Mouse (Mus musculus): ENCODE data around the gene Bzw1.
A peak's percentile ranks its signal among the peaks of the same experiment; 100 is the strongest.

Gene Bzw1

DNA sequence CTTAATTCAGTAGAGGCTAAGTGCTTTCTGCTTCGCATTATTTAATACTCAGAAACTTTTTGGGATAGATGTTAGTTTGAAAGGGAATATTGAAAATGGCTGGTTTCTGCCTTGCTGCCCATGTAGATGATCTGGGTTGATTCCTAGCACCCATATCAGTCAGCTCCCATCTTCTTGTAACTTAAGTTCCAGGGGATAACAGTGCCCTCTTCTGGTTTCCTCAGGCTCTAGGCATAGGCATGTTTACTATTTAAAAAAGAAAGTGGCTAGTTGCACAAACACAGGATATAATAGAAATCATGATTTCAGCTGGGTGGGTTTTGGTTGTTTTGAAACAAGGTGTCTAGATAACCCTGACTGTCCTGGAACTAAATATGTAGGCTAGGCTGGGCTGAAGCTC lies 3.5 kb downstream of the Bzw1 start:
- DNase-seq (ENCODE audit: low spot score), result no peak

DNA sequence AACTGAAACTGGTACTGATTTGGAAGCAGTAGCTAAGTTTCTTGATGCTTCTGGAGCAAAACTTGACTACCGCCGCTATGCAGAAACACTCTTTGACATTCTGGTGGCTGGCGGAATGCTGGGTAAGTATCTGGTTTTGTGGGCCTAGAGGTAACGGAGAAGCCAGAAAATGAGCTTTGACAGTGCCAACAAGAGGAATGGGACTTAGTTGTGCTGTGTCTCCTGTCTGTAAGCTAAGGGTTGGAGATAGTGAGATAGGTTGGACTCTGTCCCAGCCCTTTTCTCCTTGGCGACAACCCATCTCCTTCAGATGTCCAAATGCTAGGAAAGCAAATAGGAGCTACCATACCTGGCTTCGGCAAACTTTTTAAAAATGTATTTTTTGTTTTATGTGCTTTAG lies 5.0 kb downstream of the Bzw1 start:
- no peak for DNase-seq (ENCODE audit: low spot score)

DNA sequence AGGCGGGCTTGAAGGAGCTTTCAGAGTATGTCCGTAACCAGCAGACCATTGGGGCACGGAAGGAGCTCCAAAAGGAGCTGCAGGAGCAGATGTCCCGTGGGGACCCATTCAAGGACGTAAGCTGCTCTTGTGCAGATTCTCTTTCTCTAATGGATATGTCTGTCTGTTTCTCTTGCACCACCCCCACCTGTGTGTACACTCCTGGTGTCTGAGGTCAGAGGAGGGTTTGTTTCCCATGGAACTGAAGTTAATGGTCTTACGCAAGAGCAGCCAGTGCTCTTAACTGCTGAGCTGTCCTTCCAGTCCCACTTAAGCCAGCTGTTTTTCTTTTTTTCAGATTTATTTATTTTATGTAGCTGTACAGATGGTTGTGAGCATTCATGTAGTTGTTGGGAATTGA lies 8.7 kb downstream of the Bzw1 start:
- no peak for DNase-seq (ENCODE audit: low spot score)

DNA sequence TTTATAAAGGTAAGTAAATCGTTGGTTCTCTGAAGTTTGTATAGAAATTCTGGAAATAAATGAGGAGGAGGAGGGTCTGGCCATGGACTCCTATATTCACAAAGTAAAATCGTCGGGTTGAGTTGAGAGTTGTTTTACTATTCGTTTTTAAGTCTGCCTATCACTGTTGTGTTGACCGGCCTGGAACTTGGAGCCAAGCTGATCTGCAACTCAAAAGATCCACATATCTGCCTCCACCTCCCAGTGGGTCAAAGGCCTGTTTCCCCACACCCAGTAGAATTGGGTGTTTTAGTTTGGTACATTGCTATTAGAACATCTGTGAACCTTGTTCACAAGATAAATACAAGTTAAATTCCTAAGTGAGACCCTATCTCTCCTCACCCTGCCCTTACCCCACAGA lies 11.0 kb downstream of the Bzw1 start:
- no peak for DNase-seq (ENCODE audit: low spot score)

DNA sequence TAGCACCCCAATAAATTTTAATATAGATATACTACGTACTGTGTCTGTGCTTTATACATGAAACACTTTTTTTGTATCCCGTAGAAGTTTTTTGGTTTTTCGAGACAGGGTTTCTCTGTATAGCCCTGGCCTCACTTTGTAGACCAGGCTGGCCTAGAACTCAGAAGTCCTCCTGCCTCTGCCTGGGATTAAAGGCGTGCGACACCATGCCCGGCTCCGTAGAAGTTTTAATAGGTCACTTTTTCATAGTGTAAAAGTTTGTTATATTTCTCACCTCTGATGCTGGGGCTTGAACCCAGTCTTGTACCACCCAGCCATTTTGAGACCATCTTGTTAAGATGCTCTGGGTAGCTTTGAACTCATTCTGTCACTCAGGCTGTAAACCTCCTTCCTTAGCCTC lies 14.6 kb downstream of the Bzw1 start:
- no peak for DNase-seq (ENCODE audit: low spot score)

- no peak for DNase-seq (ENCODE audit: low spot score)
Observed at GRCm38 (mm10) chr1:58408141-58408540, 15.4 kb downstream of the Bzw1 start.

GRCm38 (mm10) chr1:58409553-58410197 lies 17.0 kb downstream of the Bzw1 start:
- DNase-seq (ENCODE audit: low spot score), result no peak

DNA sequence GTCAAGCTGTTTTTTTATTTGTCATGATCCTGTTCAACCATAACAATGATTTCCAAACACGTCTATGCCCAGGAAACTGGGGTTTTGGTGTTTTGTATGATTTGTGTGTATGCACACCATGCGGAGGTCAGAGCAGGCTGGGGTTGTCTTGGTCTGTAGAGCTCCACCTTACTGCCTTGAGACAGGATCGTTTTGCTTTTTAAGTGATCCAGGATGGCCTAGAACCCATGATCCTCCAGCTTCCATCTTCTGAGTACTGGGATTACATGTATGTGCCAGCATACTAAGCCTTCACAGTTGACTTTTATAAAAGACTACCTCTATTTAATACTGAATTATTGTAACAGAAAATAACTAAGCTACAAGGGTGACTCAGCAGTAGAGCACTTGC lies 17.5 kb downstream of the Bzw1 start:
- DNase-seq (ENCODE audit: low spot score), result no peak

GRCm38 (mm10) chr1:58410776-58411175 lies 18.1 kb downstream of the Bzw1 start:
- no peak for DNase-seq (ENCODE audit: low spot score)

- no peak for DNase-seq (ENCODE audit: low spot score)
Observed at GRCm38 (mm10) chr1:58415442-58415841, 22.7 kb downstream of the Bzw1 start.

DNA sequence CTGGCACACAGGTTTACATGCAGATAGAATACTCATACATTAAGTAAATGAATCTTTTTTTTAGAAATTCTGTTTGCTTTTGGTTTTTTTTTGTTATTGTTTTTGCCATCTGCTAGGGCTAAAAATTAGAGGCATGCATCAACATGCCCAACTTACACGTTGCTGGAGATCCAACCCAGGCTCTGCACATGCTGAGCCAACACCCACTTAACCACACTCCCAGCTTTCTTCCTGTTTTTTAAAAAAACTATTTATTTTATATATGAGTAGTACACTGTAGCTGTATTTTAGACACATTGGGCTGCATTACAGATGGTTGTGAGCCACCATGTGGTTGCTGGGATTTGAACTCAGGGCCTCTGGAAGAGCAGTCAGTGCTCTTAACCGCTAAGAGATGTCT lies 23.4 kb downstream of the Bzw1 start:
- DNase-seq (ENCODE audit: low spot score), result no peak

GRCm38 (mm10) chr1:58420032-58420431 lies 27.3 kb downstream of the Bzw1 start:
- no peak for DNase-seq (ENCODE audit: low spot score)

GRCm38 (mm10) chr1:58420961-58421360 lies 28.3 kb downstream of the Bzw1 start:
- DNase-seq (ENCODE audit: low spot score), result peak; percentile 27

GRCm38 (mm10) chr1:58422879-58423278 lies 30.2 kb downstream of the Bzw1 start:
- DNase-seq (ENCODE audit: low spot score), result peak; percentile 66

GRCm38 (mm10) chr1:58423371-58424248 lies 30.9 kb downstream of the Bzw1 start, which contains the start of gene Clk1:
Clk1 (minus strand) TSS chr1:58424066.
- DNase-seq (ENCODE audit: low spot score), result peak; percentile 95

GRCm38 (mm10) chr1:58424551-58424950 lies 31.9 kb downstream of the Bzw1 start:
- DNase-seq (ENCODE audit: low spot score), result no peak

DNA sequence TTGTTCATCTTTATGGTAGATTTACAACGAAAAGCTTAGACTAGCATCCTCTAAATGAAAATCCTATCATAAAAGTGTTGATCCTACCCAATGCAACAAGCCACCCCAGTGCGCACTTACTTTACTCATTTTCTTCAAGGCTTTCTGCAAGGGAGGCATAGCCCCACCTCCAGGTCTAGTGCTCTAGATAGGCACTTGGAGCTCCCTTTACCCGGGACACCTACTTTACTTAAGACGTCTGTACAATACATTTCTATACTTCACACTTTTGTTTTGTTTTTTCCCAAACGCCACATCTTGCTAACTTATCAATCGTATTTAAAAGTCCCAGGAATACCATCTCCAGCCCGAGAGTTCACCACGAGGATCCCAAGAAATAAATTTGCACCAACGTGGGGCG lies 52.0 kb downstream of the Bzw1 start:
- DNase-seq (ENCODE audit: low spot score), result peak; percentile 15

DNA sequence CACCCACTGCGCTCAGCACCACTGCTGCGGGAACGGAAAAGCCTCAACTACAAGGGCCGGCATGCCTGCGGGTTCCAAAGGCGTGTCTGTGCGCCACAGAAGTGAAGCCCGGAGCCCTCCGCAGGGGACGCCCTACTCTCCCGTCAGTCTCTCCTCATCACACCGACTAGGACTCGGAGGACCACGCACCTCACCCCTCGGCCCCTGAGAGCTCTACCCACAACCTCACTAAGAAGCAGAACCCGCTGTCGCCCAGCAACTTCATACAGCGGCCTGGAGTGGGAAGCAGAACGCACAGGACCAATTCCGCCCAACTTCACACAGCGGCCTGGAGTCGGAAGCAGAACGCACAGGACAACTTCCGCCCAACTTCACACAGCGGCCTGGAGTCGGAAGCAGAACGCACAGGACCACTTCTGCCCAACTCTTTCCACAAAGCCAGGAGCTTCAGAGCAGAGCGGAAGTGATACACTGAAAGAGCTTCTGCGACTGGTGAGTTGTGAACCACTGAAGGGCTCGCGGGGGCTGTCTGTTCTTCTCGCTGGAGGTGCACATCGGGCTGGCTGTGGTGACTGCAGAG lies 52.5 kb downstream of the Bzw1 start, which contains the start of the genes Nif3l1 and Ppil3:
Gene Nif3l1, plus strand, starts transcription at position 9 of the 580 bp plus-strand sequence.
Gene Ppil3, minus strand, starts transcription at position 344 of the 580 bp plus-strand sequence.
- peak; percentile 86 for DNase-seq (ENCODE audit: low spot score)

DNA sequence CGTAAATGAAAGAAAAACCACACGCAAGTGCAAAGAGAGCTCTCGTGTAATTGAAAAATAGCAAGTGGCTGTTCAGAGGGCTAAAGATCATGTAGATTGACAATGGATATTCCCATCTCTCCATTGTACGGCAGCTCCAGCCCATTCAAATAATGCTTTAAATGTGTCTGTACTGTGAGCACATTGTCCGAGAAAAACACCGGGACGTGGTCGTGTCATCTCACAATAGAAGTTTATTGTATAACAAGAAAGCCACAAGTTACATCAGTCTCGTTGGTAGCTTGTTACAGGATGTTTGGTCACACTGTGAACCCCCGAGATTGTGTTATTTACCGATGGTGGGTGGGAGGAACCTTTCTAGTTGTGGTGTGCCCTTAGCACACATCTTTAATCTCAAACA lies 53.2 kb downstream of the Bzw1 start:
- DNase-seq (ENCODE audit: low spot score), result no peak

GRCm38 (mm10) chr1:58447766-58448165 lies 55.1 kb downstream of the Bzw1 start:
- DNase-seq (ENCODE audit: low spot score), result no peak

GRCm38 (mm10) chr1:58448396-58448795 lies 55.7 kb downstream of the Bzw1 start:
- DNase-seq (ENCODE audit: low spot score), result no peak

- no peak for DNase-seq (ENCODE audit: low spot score)
Observed at GRCm38 (mm10) chr1:58454316-58454715, 61.6 kb downstream of the Bzw1 start.
